Mouse (Mus musculus) intestine, embryonic 14.5 days (tissue): ENCODE measurements around the gene Steap3. TPM values are rescaled to one million over a fixed set of nuclear protein-coding genes. Genes with fewer than 3 reads are reported as not detected.
"Not testable (repeated sequence)": the region's sequence is repeated elsewhere in the genome, so short reads cannot be mapped to it uniquely, and the experiment has no call there.

Experiments
- ATAC-seq: fragments of 200-750 bp; cut with Nextera tagmentation; replicated peaks from 2 replicates; pipeline ENCODE4 v1.8.0; 2017; ENCODE audit warnings: low read depth, moderate number of reproducible peaks, moderate TSS enrichment, moderate library complexity; ENCODE audit not compliant: low FRiP score, low TSS enrichment
- DNase-seq: peaks from one replicate; pipeline ENCODE4 v3.0.0-alpha.2; 2018; ENCODE audit warnings: low spot score
- H3K27ac ChIP-seq: fragments of 300-500 bp; sonication (generic); 2 replicates; pipeline ENCODE4 v1.5.1; 2014; ENCODE audit warnings: low read depth, mild to moderate bottlenecking, control low read depth
- H3K27me3 ChIP-seq: fragments of 300-500 bp; sonication (generic); replicated peaks from 2 replicates; pipeline ENCODE4 v1.6.1; 2014; ENCODE audit warnings: low read length, control low read depth; ENCODE audit not compliant: control insufficient read depth, insufficient read depth
- H3K36me3 ChIP-seq: fragments of 300-500 bp; sonication (generic); 2 replicates; pipeline ENCODE4 v1.6.1; 2014; ENCODE audit warnings: low read length, control low read depth; ENCODE audit not compliant: control insufficient read depth, insufficient read depth
- H3K4me1 ChIP-seq: fragments of 300-500 bp; sonication (generic); replicated peaks from 2 replicates; pipeline ENCODE4 v1.6.1; 2014; ENCODE audit warnings: low read length, control low read depth, mixed read lengths; ENCODE audit not compliant: control insufficient read depth, insufficient read depth
- H3K4me2 ChIP-seq: fragments of 300-500 bp; sonication (generic); 2 replicates; pipeline ENCODE4 v1.6.1; 2014; ENCODE audit warnings: low read length
- H3K4me3 ChIP-seq: fragments of 300-500 bp; sonication (generic); 2 replicates; pipeline ENCODE4 v1.5.1; 2014; ENCODE audit warnings: low read depth, low read length, control low read depth, mixed read lengths
- H3K9ac ChIP-seq: fragments of 300-500 bp; sonication (generic); 2 replicates; pipeline ENCODE4 v1.6.1; 2014; ENCODE audit warnings: mild to moderate bottlenecking, low read length
- H3K9me3 ChIP-seq: fragments of 300-500 bp; sonication (generic); 2 replicates; pipeline ENCODE4 v1.6.1; 2016; ENCODE audit warnings: low read length, control low read depth; ENCODE audit not compliant: control insufficient read depth
- WGBS: fragments of 180-500 bp; shearing (Covaris S2); extraction: QIAGEN DNeasy Blood & Tissue Kit; methylation state at CpG from one replicate; pipeline ENCODE4 v1.1.7; 2014; 5-methylcytosine and 5-hydroxymethylcytosine counted together
- polyA plus RNA-seq: library from polyadenylated mRNA; unstranded; fragments of >200 nt; fragmentation: Nextera tagmentation; extraction: Ambion mirVana; gene quantifications from 2 replicates; pipeline ENCODE4 v1.2.1, GENCODE M21; 2014

Steap3 gene
- polyA plus RNA-seq, result 2.6 and 3.1 TPM in 2 replicates

DNA sequence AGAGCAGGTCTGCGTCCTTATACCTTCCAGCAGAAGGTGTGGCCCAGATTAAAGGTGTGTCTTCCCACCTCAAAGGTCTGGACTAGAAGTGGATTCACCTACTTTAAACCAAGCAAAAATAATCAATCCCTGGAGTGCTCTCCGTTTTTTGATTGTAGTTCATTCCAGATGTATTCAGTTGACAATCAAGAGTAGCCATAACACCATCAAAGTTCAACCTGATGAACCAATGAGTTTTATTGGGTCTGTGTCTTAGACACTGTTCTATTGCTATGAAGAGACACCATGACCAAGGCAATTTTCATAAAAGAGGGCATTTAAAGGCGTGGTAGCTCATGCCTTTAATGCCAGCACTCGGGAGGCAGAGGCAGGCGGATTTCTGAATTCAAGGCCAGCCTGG, at the start of gene Steap3:
Gene Steap3 (minus strand): TSS at position 101 of the 400 bp plus-strand sequence.
- Histone ChIP-seq H3K4me3 (no peak within 1 kb of the TSS), H3K36me3 (no peaks in the 10 kb centered on the region), H3K4me2 (no peak within 1 kb of the TSS), H3K9ac (no peak within 1 kb of the TSS), H3K9me3 (0 out of 2 replicates have a peak, but pooled peaks cover 3% of the 10 kb centered on the region), H3K4me1 (no peaks in the 10 kb centered on the region), H3K27ac (no peak within 1 kb of the TSS), H3K27me3 (no peaks in the 10 kb centered on the region)
- 90% methylated on average over 5 of the region's 5 CpGs for WGBS
- no peak for DNase-seq
- no peak for ATAC-seq

DNA sequence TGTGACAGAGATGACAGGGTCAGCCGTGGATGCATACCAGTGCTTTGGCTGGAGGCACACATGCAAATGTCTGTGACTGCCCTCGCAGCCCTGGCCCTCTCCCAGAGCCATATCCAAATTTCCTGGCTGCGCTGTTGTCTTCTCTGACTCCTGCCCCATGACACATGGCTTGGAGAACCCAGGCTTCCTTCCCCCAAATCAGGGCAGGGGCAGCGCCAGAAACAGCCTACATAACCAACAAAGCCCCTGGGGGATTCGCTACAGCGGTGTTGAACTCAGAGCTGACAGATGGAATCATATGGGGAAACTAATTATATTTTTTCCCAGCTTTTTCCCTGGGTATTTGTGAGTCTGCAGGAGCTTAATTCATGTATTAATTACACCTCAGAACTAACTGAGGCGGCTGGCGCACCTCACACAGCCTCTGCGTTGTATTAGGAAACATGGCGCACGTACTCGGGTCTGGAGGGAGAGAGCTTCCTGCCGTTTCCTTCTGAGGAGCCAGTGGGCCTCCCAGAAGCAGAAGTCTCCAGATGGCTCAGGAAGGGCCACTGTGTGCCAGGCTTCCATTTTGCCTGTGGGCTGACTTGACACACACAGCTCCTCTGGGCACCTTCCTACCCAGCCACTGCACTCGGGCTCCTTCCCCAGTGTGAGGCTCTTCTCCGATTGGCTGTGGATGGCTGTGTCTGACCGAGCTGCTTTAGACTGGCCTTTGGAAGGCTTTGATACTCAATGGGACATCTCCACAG, 48.9 kb upstream of the Steap3 start:
- DNase-seq, result no peak
- Histone ChIP-seq H3K4me3 (no peak overlapping the region), H3K36me3 (no peaks in the 10 kb centered on the region), H3K27me3 (no peaks in the 10 kb centered on the region), H3K9ac (no peak overlapping the region), H3K9me3 (no peaks in the 10 kb centered on the region), H3K4me2 (no peak overlapping the region), H3K27ac (no peak overlapping the region), H3K4me1 (no peaks in the 10 kb centered on the region)
- WGBS, result 86% methylated on average over 16 of the region's 16 CpGs
- no peak for ATAC-seq

DNA sequence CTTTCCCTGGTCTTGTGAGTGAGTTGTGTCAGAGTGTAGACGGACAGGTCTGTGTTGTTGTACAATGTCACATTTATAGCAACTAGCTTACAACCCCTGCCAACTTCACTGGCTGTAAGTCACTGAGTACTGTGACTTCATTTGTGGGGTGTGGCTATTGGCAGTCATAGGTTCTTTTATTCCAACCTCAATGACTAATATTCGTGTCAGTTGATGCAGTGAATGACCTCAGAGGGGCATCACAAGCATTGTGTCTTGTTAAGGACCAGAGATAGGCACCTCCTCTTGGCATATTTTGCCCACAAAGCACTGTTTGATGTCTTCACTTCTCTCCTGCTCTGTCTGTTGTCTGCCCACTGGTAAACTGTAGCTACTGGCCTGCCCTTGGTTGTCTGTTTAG, 33.3 kb upstream of the Steap3 start:
- no peak for ATAC-seq

DNA sequence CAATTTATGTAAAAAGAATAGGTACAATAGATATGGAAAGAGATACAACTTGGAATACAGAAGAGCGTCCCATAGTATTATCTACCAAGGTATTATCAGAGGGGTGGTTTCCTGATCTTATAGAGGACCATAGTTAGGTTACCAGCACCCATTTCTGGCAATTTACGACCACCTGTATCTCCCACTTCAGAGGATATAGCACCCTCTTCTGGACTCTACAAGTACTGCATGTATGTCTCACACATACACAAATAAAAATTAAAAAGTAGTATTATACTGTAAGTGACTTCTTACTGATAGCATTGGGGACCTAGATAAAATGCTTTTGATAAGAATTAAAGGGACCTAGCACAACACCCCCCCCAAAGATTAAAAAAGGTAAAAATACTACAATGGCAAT, 24.4 kb upstream of the Steap3 start:
- no peak overlapping the region for H3K4me3 ChIP-seq
- no peaks in the 10 kb centered on the region for H3K27me3 ChIP-seq
- no peaks in the 10 kb centered on the region for H3K4me1 ChIP-seq
- no peak for ATAC-seq
- no peak overlapping the region for H3K9ac ChIP-seq
- H3K27ac ChIP-seq, result no peak overlapping the region
- H3K4me2 ChIP-seq, result no peak overlapping the region
- H3K9me3 ChIP-seq, result no peaks in the 10 kb centered on the region
- WGBS, result 93% methylated on average over 2 of the region's 2 CpGs
- H3K36me3 ChIP-seq, result no peaks in the 10 kb centered on the region
- DNase-seq, result no peak

More for the DNA sequence above, 33.3 kb upstream of the Steap3 start:
- Histone ChIP-seq H3K27me3 (no peaks in the 10 kb centered on the region), H3K27ac (no peak overlapping the region), H3K9ac (no peak overlapping the region), H3K9me3 (no peaks in the 10 kb centered on the region), H3K4me3 (no peak overlapping the region), H3K36me3 (no peaks in the 10 kb centered on the region), H3K4me2 (no peak overlapping the region), H3K4me1 (no peaks in the 10 kb centered on the region)
- DNase-seq, result no peak
- WGBS, result 68% methylated on average over 2 of the region's 2 CpGs

GRCm38 (mm10) chr1:120293803-120294202, 21.3 kb upstream of the Steap3 start:
- Histone ChIP-seq H3K4me2 (no peak overlapping the region), H3K4me3 (no peak overlapping the region), H3K9me3 (no peaks in the 10 kb centered on the region), H3K27me3 (no peaks in the 10 kb centered on the region), H3K27ac (no peak overlapping the region), H3K9ac (no peak overlapping the region), H3K4me1 (no peaks in the 10 kb centered on the region), H3K36me3 (no peaks in the 10 kb centered on the region)
- DNase-seq (no peak), ATAC-seq (no peak)
- 65% methylated on average over 1 of the region's 1 CpGs for WGBS

DNA sequence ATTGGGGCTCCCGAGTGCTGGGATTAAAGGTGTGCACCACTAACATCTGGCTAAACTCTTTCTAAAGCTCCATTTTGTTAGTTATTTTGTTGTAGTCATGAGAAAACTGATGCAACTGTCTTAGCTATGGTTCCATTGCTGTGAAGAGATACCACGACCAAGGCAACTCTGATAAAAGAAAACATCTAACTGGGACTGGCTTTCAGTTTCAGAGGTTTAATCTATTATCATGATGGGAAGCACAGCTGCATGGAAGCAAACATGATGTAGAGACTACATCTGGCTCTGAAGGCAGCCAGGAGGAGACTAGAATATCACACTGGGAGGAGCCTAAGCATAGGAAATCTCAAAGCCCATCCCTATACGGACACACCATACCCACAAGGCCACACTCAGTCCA, 19.2 kb upstream of the Steap3 start:
- no peak overlapping the region for H3K9ac ChIP-seq
- H3K4me2 ChIP-seq, result no peak overlapping the region
- DNase-seq (no peak), ATAC-seq (no peak)
- no peaks in the 10 kb centered on the region for H3K9me3 ChIP-seq
- no peak overlapping the region for H3K4me3 ChIP-seq
- H3K27ac ChIP-seq, result no peak overlapping the region
- no peaks in the 10 kb centered on the region for H3K27me3 ChIP-seq
- no peaks in the 10 kb centered on the region for H3K36me3 ChIP-seq
- 90% methylated on average over 3 of the region's 3 CpGs for WGBS
- no peaks in the 10 kb centered on the region for H3K4me1 ChIP-seq

- no peak for DNase-seq
- ATAC-seq, result no peak
- Histone ChIP-seq H3K27ac (no peak overlapping the region), H3K36me3 (no peaks in the 10 kb centered on the region), H3K4me2 (no peak overlapping the region), H3K27me3 (no peaks in the 10 kb centered on the region), H3K9ac (no peak overlapping the region), H3K9me3 (no peaks in the 10 kb centered on the region), H3K4me1 (no peaks in the 10 kb centered on the region), H3K4me3 (no peak overlapping the region)
- 43% methylated on average over 2 of the region's 2 CpGs for WGBS
Measured at GRCm38 (mm10) chr1:120289843-120290242, 17.3 kb upstream of the Steap3 start.

- no peak for ATAC-seq
- H3K9me3 ChIP-seq, result no peaks in the 10 kb centered on the region
- no peak overlapping the region for H3K9ac ChIP-seq
- no peaks in the 10 kb centered on the region for H3K36me3 ChIP-seq
- H3K27ac ChIP-seq, result no peak overlapping the region
- no peak overlapping the region for H3K4me2 ChIP-seq
- no peak for DNase-seq
- H3K4me3 ChIP-seq, result no peak overlapping the region
- H3K4me1 ChIP-seq, result no peaks in the 10 kb centered on the region
- WGBS, result 55% methylated on average over 4 of the region's 4 CpGs
- H3K27me3 ChIP-seq, result no peaks in the 10 kb centered on the region
Measured at GRCm38 (mm10) chr1:120287679-120288078, 15.2 kb upstream of the Steap3 start.

DNA sequence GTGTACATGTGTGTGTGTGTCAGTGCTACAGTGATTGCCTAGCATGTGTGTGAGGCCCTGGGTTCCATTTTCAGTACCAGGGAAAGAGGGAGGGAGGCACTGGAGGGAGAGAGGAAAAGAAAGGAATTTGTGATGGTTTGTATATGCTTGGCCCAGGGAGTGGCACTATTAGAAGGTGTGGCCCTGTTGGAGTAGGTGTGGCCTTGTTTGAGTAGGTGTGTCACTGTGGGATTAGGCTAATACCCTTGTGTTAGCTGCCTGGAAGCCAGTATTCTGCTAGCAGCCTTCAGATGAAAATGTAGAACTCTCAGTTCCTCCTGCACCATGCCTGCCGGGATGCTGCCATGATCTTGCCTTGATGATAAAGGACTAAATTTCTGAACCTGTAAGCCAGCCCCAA, 3.6 kb upstream of the Steap3 start:
- not testable (repeated sequence) for H3K4me3 ChIP-seq, H3K9me3 ChIP-seq, H3K27ac ChIP-seq, DNase-seq, H3K4me2 ChIP-seq, H3K36me3 ChIP-seq, H3K27me3 ChIP-seq, ATAC-seq, H3K4me1 ChIP-seq, H3K9ac ChIP-seq
- 93% methylated on average over 1 of the region's 1 CpGs for WGBS
